Mouse (Mus musculus) ES-E14 (cell line): ENCODE results near the gene Tango2. TPM values are rescaled to one million over a fixed set of nuclear protein-coding genes. Genes with fewer than 3 reads are reported as not detected.

Experiments
- DNase-seq: peaks from one replicate; pipeline ENCODE4 v3.0.0-alpha.2; 2013; ENCODE audit warnings: low read depth, low spot score
- H3K27ac ChIP-seq: 2 replicates; pipeline ENCODE4 v1.5.1; 2012; ENCODE audit warnings: low read depth, mild to moderate bottlenecking, low read length, moderate library complexity, mixed read lengths; ENCODE audit not compliant: poor library complexity, insufficient read depth, severe bottlenecking
- H3K36me3 ChIP-seq: 2 replicates; pipeline ENCODE4 v1.6.1; 2012; ENCODE audit warnings: mild to moderate bottlenecking, low read length, moderate library complexity, mixed read lengths; ENCODE audit not compliant: control insufficient read depth, poor library complexity, insufficient read depth, severe bottlenecking
- H3K4me1 ChIP-seq, 2 experiments: fragments of 150-350 bp in 1 of 2; sonication (generic) in 1 of 2; 2 replicates each; pipeline ENCODE4 v1.6.1; 2012; ENCODE audit warnings: low read length in 2 of 2, mild to moderate bottlenecking in 1 of 2, mixed read lengths in 1 of 2; ENCODE audit not compliant: control insufficient read depth in 2 of 2, insufficient read depth in 2 of 2, poor library complexity in 1 of 2
- H3K4me3 ChIP-seq, 2 experiments: fragments of 150-350 bp in 1 of 2; sonication (generic) in 1 of 2; 2 replicates each; pipeline ENCODE4 v1.5.1; 2012; ENCODE audit warnings: low read length in 2 of 2, low read depth in 1 of 2, mild to moderate bottlenecking in 1 of 2, mixed read lengths in 1 of 2; ENCODE audit not compliant: insufficient read depth in 1 of 2, poor library complexity in 1 of 2, severe bottlenecking in 1 of 2
- H3K9ac ChIP-seq: 2 replicates; pipeline ENCODE4 v1.6.1; 2012; ENCODE audit warnings: low read depth, mild to moderate bottlenecking, low read length, mixed read lengths; ENCODE audit not compliant: poor library complexity, insufficient read depth, severe bottlenecking
- H3K9me3 ChIP-seq: fragments of 150-350 bp; sonication (generic); 2 replicates; pipeline ENCODE4 v1.6.1; 2012; ENCODE audit warnings: low read depth, mild to moderate bottlenecking, low read length; ENCODE audit not compliant: control insufficient read depth, insufficient read depth
- CHD2 ChIP-seq: IDR thresholded peaks from 2 replicates; pipeline ENCODE4 v1.6.1; 2014; ENCODE audit warnings: mild to moderate bottlenecking, low read depth, low read length, inconsistent platforms
- HCFC1 ChIP-seq: IDR thresholded peaks from 2 replicates; pipeline ENCODE4 v1.6.1; 2012; ENCODE audit warnings: low read length, inconsistent platforms, borderline replicate concordance; ENCODE audit not compliant: insufficient read depth
- MAFK ChIP-seq: IDR thresholded peaks from 2 replicates; pipeline ENCODE4 v1.6.1; 2014; ENCODE audit warnings: mild to moderate bottlenecking, low read depth, low read length, inconsistent platforms; ENCODE audit not compliant: insufficient read depth
- ZC3H11A ChIP-seq: IDR thresholded peaks from 2 replicates; pipeline ENCODE4 v1.6.1; 2012; ENCODE audit warnings: low read depth, mild to moderate bottlenecking, inconsistent platforms, low read length, borderline replicate concordance
- ZNF384 ChIP-seq: IDR thresholded peaks from 2 replicates; pipeline ENCODE4 v1.6.1; 2012; ENCODE audit warnings: low read depth, low read length, inconsistent platforms
- in situ Hi-C, 2 experiments: fragments of 600-800 bp; cut with MboI; formaldehyde crosslinking; loops; one replicate each; pipeline ENCODE4 v1.15.1; 2025; ENCODE audit warnings: low sequenced_read_pairs in 2 of 2, inconsistent platforms in 1 of 2; ENCODE audit not compliant: unreplicated experiment in 2 of 2
- total RNA-seq: library from RNA; depleted of rRNA; stranded (reverse); fragments of 300-350 nt; gene quantifications from 2 replicates; pipeline ENCODE4 v1.2.3, GENCODE M21; 2012

Tango2 gene
- total RNA-seq, 1 experiment, result 10.0 TPM

DNA sequence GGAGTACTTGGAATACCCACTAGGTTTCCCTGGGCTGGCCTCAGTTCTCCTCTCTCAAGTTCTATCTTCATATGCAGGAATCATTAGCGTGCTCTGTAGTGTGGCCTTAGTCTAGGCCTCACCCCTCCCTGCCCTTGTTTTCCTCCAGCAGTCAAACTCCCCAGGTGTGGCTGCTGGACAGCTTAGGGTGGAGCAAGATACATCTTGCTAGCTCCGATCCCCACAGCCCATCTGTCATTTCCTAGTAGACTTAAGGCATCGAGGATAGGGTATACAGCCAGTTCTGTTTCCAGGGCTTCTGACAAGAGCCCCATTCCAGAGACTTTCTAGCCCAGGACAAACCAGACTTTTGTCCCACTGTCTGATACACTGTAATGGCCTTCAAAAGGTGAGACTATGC lies 43.8 kb upstream of the Tango2 start:
- Histone ChIP-seq H3K27ac (no peak overlapping the region), H3K9ac (no peak overlapping the region), H3K4me3 (no peak overlapping the region), H3K9me3 (no peaks in the 10 kb centered on the region), H3K36me3 (peaks cover under 1% of the 10 kb centered on the region; the same call in 1 of the 2 replicates), H3K4me1 (peaks cover 20 to 44% of the 10 kb centered on the region in 2 experiments)
- no peak for TF ChIP-seq MAFK
- no peak for TF ChIP-seq ZC3H11A
- TF ChIP-seq HCFC1, result no peak
- no peak for TF ChIP-seq CHD2
- TF ChIP-seq ZNF384, result no peak
- no peak for DNase-seq
- in situ Hi-C loops, result no loop called here

DNA sequence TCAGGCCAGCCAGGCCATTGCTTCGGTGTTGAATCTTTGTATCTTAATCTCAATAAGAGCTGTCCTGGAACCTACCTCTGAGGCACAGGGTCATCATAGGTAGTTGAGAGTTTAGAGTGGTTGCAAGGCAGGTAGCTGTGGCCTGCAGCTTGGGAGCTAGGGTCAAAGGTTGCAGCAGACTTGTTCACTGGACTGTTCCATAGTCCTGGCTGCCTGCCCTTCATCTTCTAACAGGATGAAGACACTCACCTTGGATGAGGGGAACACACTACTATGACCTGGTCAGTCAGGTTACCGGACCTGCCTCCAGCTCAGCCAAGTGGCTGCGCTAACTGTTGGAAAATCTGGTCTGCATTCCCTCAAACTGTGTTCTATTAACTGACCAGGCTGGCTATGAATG lies 43.2 kb upstream of the Tango2 start:
- no peak for DNase-seq
- Histone ChIP-seq H3K4me3 (no peak overlapping the region), H3K9me3 (no peaks in the 10 kb centered on the region), H3K36me3 (no peaks in the 10 kb centered on the region), H3K27ac (no peak overlapping the region), H3K9ac (no peak overlapping the region), H3K4me1 (peaks cover 23 to 45% of the 10 kb centered on the region in 2 experiments)
- no peak for TF ChIP-seq ZC3H11A
- TF ChIP-seq MAFK, result no peak
- no peak for TF ChIP-seq ZNF384
- no peak for TF ChIP-seq HCFC1
- no peak for TF ChIP-seq CHD2
- in situ Hi-C loops, result no loop called here

DNA sequence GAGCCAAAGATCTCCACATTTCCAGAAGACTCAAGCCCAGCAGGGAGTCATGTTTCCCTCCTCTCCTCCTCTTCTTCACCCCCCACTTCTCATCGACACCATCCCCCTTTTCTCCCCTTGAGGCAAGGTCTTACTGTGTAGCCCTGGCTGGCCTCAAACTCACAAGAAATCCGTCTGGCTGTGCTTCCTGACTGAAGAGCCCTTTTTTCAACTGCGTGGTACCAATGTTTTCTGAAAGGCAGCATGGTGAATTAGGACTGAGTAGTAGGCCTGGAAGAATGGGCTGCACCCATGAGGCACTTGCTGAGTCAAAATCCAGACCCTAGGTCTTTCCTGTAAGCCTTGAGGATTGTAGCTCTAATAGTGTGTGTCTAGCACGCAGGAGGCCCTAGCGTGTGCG lies 42.5 kb upstream of the Tango2 start:
- no peaks in the 10 kb centered on the region for H3K9me3 ChIP-seq
- H3K9ac ChIP-seq, result no peak overlapping the region
- no peaks in the 10 kb centered on the region for H3K36me3 ChIP-seq
- in situ Hi-C loops, result no loop called here
- H3K27ac ChIP-seq, result no peak overlapping the region
- TF ChIP-seq MAFK (no peak), ZC3H11A (no peak), HCFC1 (no peak), CHD2 (no peak), ZNF384 (no peak)
- DNase-seq, result no peak
- H3K4me1 ChIP-seq, result peaks cover 19 to 43% of the 10 kb centered on the region in 2 experiments
- H3K4me3 ChIP-seq, result no peak overlapping the region

DNA sequence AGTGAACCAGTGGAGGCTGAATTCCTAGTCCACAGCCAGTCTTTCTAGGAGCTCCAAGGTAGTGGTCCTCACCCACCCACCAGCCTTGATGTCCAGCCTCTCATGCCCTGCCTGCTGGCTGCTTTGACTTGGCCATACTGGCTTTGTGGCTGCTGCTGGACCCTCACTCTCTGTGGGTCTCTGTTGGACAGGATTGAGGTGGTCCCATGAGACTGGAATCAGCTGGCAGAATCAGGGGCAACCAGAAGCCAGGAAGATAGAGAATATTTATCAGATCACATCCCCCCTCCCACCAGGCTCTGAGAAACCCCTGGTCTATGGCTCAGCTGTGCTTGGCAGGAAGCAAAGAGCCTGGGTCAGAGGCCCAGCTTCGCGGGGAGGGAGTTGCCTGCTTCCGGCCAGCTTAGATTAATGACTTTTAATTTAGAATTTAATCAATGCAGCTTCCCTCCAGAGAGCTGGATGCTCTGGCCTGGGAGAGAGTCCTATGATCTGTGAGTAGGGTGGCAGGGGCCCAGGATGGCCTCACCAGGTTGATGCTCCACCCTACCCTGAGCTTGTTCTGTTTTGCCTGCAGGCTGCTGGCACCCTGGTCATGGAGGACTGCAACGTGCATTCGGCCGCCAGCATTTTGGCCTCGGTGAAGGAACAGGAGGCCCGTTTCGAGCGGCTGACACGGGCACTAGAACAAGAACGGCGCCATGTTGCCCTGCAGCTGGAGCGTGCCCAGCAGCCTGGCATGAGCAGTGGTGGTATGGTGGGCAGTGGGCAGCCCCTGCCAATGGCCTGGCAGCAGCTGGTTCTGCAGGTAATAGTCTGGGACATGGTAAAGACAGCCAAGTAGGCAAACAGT lies 40.9 kb upstream of the Tango2 start:
- H3K27ac ChIP-seq, result no peak overlapping the region
- TF ChIP-seq CHD2, result no peak
- no peak for TF ChIP-seq HCFC1
- TF ChIP-seq ZNF384, result no peak
- no peak overlapping the region for H3K4me3 ChIP-seq
- H3K4me1 ChIP-seq, result peaks cover 17 to 46% of the 10 kb centered on the region in 2 experiments
- DNase-seq, result no peak
- in situ Hi-C loops, result no loop called here
- no peaks in the 10 kb centered on the region for H3K36me3 ChIP-seq
- H3K9ac ChIP-seq, result no peak overlapping the region
- no peaks in the 10 kb centered on the region for H3K9me3 ChIP-seq
